Mouse (Mus musculus) myocyte (in vitro differentiated cells): Measurements from ENCODE around the gene Tac2. TPM values are rescaled to one million over a fixed set of nuclear protein-coding genes. Genes with fewer than 3 reads are reported as not detected.

Experiments
- H3K27me3 ChIP-seq: one replicate; pipeline ENCODE4 v1.6.1; 2011; ENCODE audit not compliant: control insufficient read depth, insufficient read depth, insufficient read length
- H3K36me3 ChIP-seq: one replicate; pipeline ENCODE4 v1.6.1; 2011; ENCODE audit not compliant: control insufficient read depth, insufficient read depth
- H3K4me2 ChIP-seq: one replicate; pipeline ENCODE4 v1.6.1; 2011; ENCODE audit warnings: low read depth, control low read depth
- H3K4me3 ChIP-seq: one replicate; pipeline ENCODE4 v1.5.1; 2011; ENCODE audit warnings: mild to moderate bottlenecking, control low read depth, moderate library complexity
- H3K79me2 ChIP-seq: one replicate; pipeline ENCODE4 v1.6.1; 2011; ENCODE audit not compliant: control insufficient read depth, insufficient read depth
- H3ac ChIP-seq: one replicate; pipeline ENCODE4 v1.6.1; 2011; ENCODE audit not compliant: control insufficient read depth, insufficient read length
- CEBPB ChIP-seq: IDR thresholded peaks from 2 replicates; pipeline ENCODE4 v1.6.1; 2011; ENCODE audit warnings: mild to moderate bottlenecking, moderate library complexity; ENCODE audit not compliant: poor library complexity, insufficient read depth, severe bottlenecking
- E2F4 ChIP-seq: IDR thresholded peaks from one replicate; pipeline ENCODE4 v1.6.1; 2011; ENCODE audit warnings: mild to moderate bottlenecking, control low read depth, moderate library complexity; ENCODE audit not compliant: insufficient read depth
- MAX ChIP-seq: IDR thresholded peaks from one replicate; pipeline ENCODE4 v1.6.1; 2011; ENCODE audit warnings: low read depth, mild to moderate bottlenecking, control low read depth
- MYOD1 ChIP-seq, 3 experiments: IDR thresholded peaks; one replicate each; pipeline ENCODE4 v1.6.1; 2011; ENCODE audit warnings: control low read depth in 2 of 3, low read depth in 2 of 3, mild to moderate bottlenecking in 2 of 3, moderate library complexity in 1 of 3; ENCODE audit not compliant: insufficient read length in 2 of 3, control insufficient read depth in 1 of 3
- MYOG ChIP-seq, 3 experiments: IDR thresholded peaks; one replicate each; pipeline ENCODE4 v1.6.1; 2011; ENCODE audit warnings: control low read depth in 2 of 3, low read depth in 2 of 3, mild to moderate bottlenecking in 2 of 3; ENCODE audit not compliant: insufficient read length in 2 of 3, control insufficient read depth in 1 of 3, insufficient read depth in 1 of 3
- POLR2A ChIP-seq: IDR thresholded peaks from one replicate; pipeline ENCODE4 v1.6.1; 2011; ENCODE audit warnings: low read depth, mild to moderate bottlenecking, control low read depth, moderate library complexity; ENCODE audit not compliant: insufficient read length
- POLR2AphosphoS2 ChIP-seq: IDR thresholded peaks from one replicate; pipeline ENCODE4 v1.6.1; 2011; ENCODE audit warnings: low read depth, control low read depth; ENCODE audit not compliant: insufficient read length
- REST ChIP-seq: IDR thresholded peaks from one replicate; pipeline ENCODE4 v1.6.1; 2011; ENCODE audit warnings: mild to moderate bottlenecking, control low read depth, moderate library complexity; ENCODE audit not compliant: insufficient read depth, insufficient read length
- SRF ChIP-seq: IDR thresholded peaks from one replicate; pipeline ENCODE4 v1.6.1; 2011; ENCODE audit warnings: low read depth; ENCODE audit not compliant: control insufficient read depth, insufficient read length
- TCF12 ChIP-seq: IDR thresholded peaks from one replicate; pipeline ENCODE4 v1.6.1; 2011; ENCODE audit warnings: mild to moderate bottlenecking, control low read depth; ENCODE audit not compliant: poor library complexity, insufficient read depth, severe bottlenecking
- TCF3 ChIP-seq: IDR thresholded peaks from one replicate; pipeline ENCODE4 v1.6.1; 2011; ENCODE audit warnings: low read depth, control low read depth; ENCODE audit not compliant: insufficient read length
- USF1 ChIP-seq: IDR thresholded peaks from one replicate; pipeline ENCODE4 v1.6.1; 2011; ENCODE audit warnings: low read depth, mild to moderate bottlenecking, control low read depth, moderate library complexity
- polyA plus RNA-seq: library from polyadenylated mRNA; unstranded; fragments of >200 nt; fragmentation: generic; extraction: Trizol; gene quantifications from one replicate; pipeline ENCODE4 v1.2.1, GENCODE M21; 2012; ENCODE audit warnings: missing spikeins

The Tac2 gene
- polyA plus RNA-seq, 1 experiment, result 0.18 TPM

- Histone ChIP-seq H3K4me2 (no peak overlapping the region), H3K27me3 (peaks cover 14% of the 10 kb centered on the region), H3K4me3 (no peak overlapping the region), H3K79me2 (peaks cover 19% of the 10 kb centered on the region), H3ac (no peak overlapping the region), H3K36me3 (no peaks in the 10 kb centered on the region)
- no peak for TF ChIP-seq MYOD1 (IDR thresholded peaks at IDR 0.05; ENCODE audit: control insufficient read depth in 1 of 3, insufficient read length in 2 of 3, low read depth in 2 of 3)
These were observed 13.3 kb downstream of the Tac2 start for GRCm38 (mm10) chr10:127737552-127737951.

- TF ChIP-seq CEBPB (no peak), POLR2AphosphoS2 (no peak), MYOD1 (IDR thresholded peaks at IDR 0.05; ENCODE audit: control insufficient read depth in 1 of 3, insufficient read length in 2 of 3, low read depth in 2 of 3) (no peak), TCF12 (no peak), TCF3 (no peak), E2F4 (no peak), SRF (no peak)
- H3K36me3 ChIP-seq, result no peaks in the 10 kb centered on the region
- no peak overlapping the region for H3ac ChIP-seq
- peak overlapping the region; percentile 72 for H3K4me2 ChIP-seq
- H3K27me3 ChIP-seq, result peaks cover 14% of the 10 kb centered on the region
- H3K79me2 ChIP-seq, result peaks cover 25% of the 10 kb centered on the region
- H3K4me3 ChIP-seq, result peak overlapping the region; percentile 34
These were observed 14.0 kb downstream of the Tac2 start for GRCm38 (mm10) chr10:127738151-127738882.

- H3ac ChIP-seq, result peak within 1 kb of the TSS; percentile 95
- no peaks in the 10 kb centered on the region for H3K36me3 ChIP-seq
- H3K4me3 ChIP-seq, result peak within 1 kb of the TSS; percentile 34
- peaks cover 6% of the 10 kb centered on the region for H3K27me3 ChIP-seq
- TF ChIP-seq POLR2AphosphoS2 (peak; percentile 18), TCF12 (no peak), POLR2A (peak; percentile 81), MYOD1 (IDR thresholded peaks at IDR 0.05; ENCODE audit: control insufficient read depth in 1 of 3, insufficient read length in 2 of 3, low read depth in 2 of 3) (no peak), USF1 (no peak)
- peaks cover 28% of the 10 kb centered on the region for H3K79me2 ChIP-seq
- H3K4me2 ChIP-seq, result peak within 1 kb of the TSS; percentile 75
These were observed 14.9 kb downstream of the Tac2 start, which contains the start of gene Zbtb39 for GRCm38 (mm10) chr10:127739083-127739660. Gene Zbtb39, plus strand, starts transcription at chr10:127739538.

- TF ChIP-seq POLR2AphosphoS2 (no peak), MYOG (IDR thresholded peaks at IDR 0.05; ENCODE audit: control insufficient read depth in 1 of 3, insufficient read depth in 1 of 3, insufficient read length in 2 of 3, low read depth in 2 of 3) (no peak), USF1 (no peak), REST (no peak), POLR2A (no peak), SRF (no peak), E2F4 (no peak), TCF12 (no peak), MAX (no peak), MYOD1 (IDR thresholded peaks at IDR 0.05; ENCODE audit: control insufficient read depth in 1 of 3, insufficient read length in 2 of 3, low read depth in 2 of 3) (no peak)
- peaks cover 6% of the 10 kb centered on the region for H3K27me3 ChIP-seq
- H3K79me2 ChIP-seq, result peaks cover 31% of the 10 kb centered on the region
- H3K36me3 ChIP-seq, result peaks cover 1% of the 10 kb centered on the region
- peak overlapping the region; percentile 95 for H3ac ChIP-seq
- H3K4me3 ChIP-seq, result peak overlapping the region; percentile 34
- H3K4me2 ChIP-seq, result peak overlapping the region; percentile 75
These were observed 15.4 kb downstream of the Tac2 start for GRCm38 (mm10) chr10:127739661-127740161.

- no peak for TF ChIP-seq TCF3
- TF ChIP-seq POLR2AphosphoS2, result no peak
- no peak for TF ChIP-seq MAX
- TF ChIP-seq E2F4, result no peak
- TF ChIP-seq REST, result no peak
- no peak for TF ChIP-seq USF1
- TF ChIP-seq CEBPB, result no peak
- TF ChIP-seq MYOG (IDR thresholded peaks at IDR 0.05; ENCODE audit: control insufficient read depth in 1 of 3, insufficient read depth in 1 of 3, insufficient read length in 2 of 3, low read depth in 2 of 3), result no peak
- TF ChIP-seq TCF12, result no peak
- TF ChIP-seq MYOD1 (IDR thresholded peaks at IDR 0.05; ENCODE audit: control insufficient read depth in 1 of 3, insufficient read length in 2 of 3, low read depth in 2 of 3), result no peak
- TF ChIP-seq SRF, result no peak
- no peak for TF ChIP-seq POLR2A
- Histone ChIP-seq H3K4me2 (no peak overlapping the region), H3K36me3 (peaks cover 13% of the 10 kb centered on the region), H3K27me3 (no peaks in the 10 kb centered on the region), H3ac (no peak overlapping the region), H3K4me3 (no peak overlapping the region), H3K79me2 (peaks cover 31% of the 10 kb centered on the region)
These were observed 20.4 kb downstream of the Tac2 start for GRCm38 (mm10) chr10:127744661-127745060.
